Mouse (Mus musculus) G1E (cell line): ENCODE data around the gene Dysf. TPM values are rescaled to one million over a fixed set of nuclear protein-coding genes. Genes with fewer than 3 reads are reported as not detected.

Experiments used
- ATAC-seq: 2 replicates; pipeline ENCODE4 v1.8.0; 2016; ENCODE audit warnings: mild to moderate bottlenecking; ENCODE audit not compliant: insufficient number of reproducible peaks, poor library complexity, low FRiP score, severe bottlenecking; ENCODE audit errors: extremely low read depth
- DNase-seq: peaks from one replicate; pipeline ENCODE4 v3.0.0; 2012; ENCODE audit warnings: low spot score
- H3K27me3 ChIP-seq: 2 replicates; pipeline ENCODE4 v1.6.1; 2012; ENCODE audit warnings: mild to moderate bottlenecking, low read length, inconsistent platforms; ENCODE audit not compliant: insufficient read depth
- H3K36me3 ChIP-seq: replicated peaks from 2 replicates; pipeline ENCODE3; 2012; ENCODE audit warnings: mild to moderate bottlenecking, inconsistent platforms
- H3K4me1 ChIP-seq: 2 replicates; pipeline ENCODE4 v1.6.1; 2012; ENCODE audit warnings: low read depth, low read length, inconsistent platforms, mixed read lengths; ENCODE audit not compliant: insufficient read depth
- H3K4me3 ChIP-seq: 2 replicates; pipeline ENCODE4 v1.5.1; 2012; ENCODE audit warnings: low read depth, mild to moderate bottlenecking, inconsistent platforms, low read length, moderate library complexity, mixed read lengths
- H3K9me3 ChIP-seq: replicated peaks from 2 replicates; pipeline ENCODE4 v1.6.1; 2012; ENCODE audit warnings: inconsistent platforms
- CTCF ChIP-seq: IDR thresholded peaks from 2 replicates; pipeline ENCODE4 v1.5.1; 2012; ENCODE audit warnings: low read depth, low read length, inconsistent platforms, mixed read lengths
- GATA1 ChIP-seq: IDR thresholded peaks from 2 replicates; pipeline ENCODE4 v1.6.1; 2012; ENCODE audit warnings: borderline replicate concordance, low read length, inconsistent platforms, mixed read lengths
- GATA2 ChIP-seq: IDR thresholded peaks from 2 replicates; pipeline ENCODE4 v1.6.1; 2012; ENCODE audit warnings: low read depth, low read length, inconsistent platforms, borderline replicate concordance
- POLR2AphosphoS5 ChIP-seq: IDR thresholded peaks from 2 replicates; pipeline ENCODE4 v1.6.1; 2012; ENCODE audit warnings: low read depth, low read length, inconsistent platforms; ENCODE audit not compliant: insufficient replicate concordance
- TAL1 ChIP-seq: conservative IDR thresholded peaks from 2 replicates; pipeline ENCODE4 v1.6.1; 2012; ENCODE audit warnings: low read depth, low read length, inconsistent platforms, mixed read lengths
- polyA plus RNA-seq: library from polyadenylated mRNA; stranded (reverse); fragments of >175 nt; gene quantifications from 2 replicates; pipeline ENCODE4 v1.2.3, GENCODE M21; 2012
- total RNA-seq, 2 experiments: library from RNA; stranded (forward) in 1 of 2; stranded (reverse) in 1 of 2; fragments of 200-1000 nt in 1 of 2; fragments of >200 nt in 1 of 2; fragmentation: Nextera tagmentation in 1 of 2; gene quantifications; 2 replicates each; pipeline ENCODE4 v1.2.3; 2014 to 2017

Dysf gene
- total and polyA plus RNA-seq, 3 experiments, result 0.11 TPM; not detected in 2

GRCm38 (mm10) chr6:84246979-84247378 lies 238.6 kb downstream of the Dysf start:
- H3K9me3 ChIP-seq, result no peaks in the 10 kb centered on the region; the same call in 1 of the 2 replicates
- ATAC-seq (no peak), DNase-seq (no peak)
- H3K4me3 ChIP-seq, result no peak overlapping the region
- H3K4me1 ChIP-seq, result no peaks in the 10 kb centered on the region
- no peaks in the 10 kb centered on the region for H3K36me3 ChIP-seq
- H3K27me3 ChIP-seq, result no peaks in the 10 kb centered on the region
- TF ChIP-seq TAL1, result no peak
- TF ChIP-seq CTCF, result no peak
- no peak for TF ChIP-seq GATA2
- TF ChIP-seq GATA1, result no peak
- no peak for TF ChIP-seq POLR2AphosphoS5

Other genes starting within 250 kb of the Dysf start
- not detected in 2 replicates for gene Ankrd53, start 245.9 kb upstream of the Dysf start, total RNA-seq (2014; fragmentation: Nextera tagmentation)
- not detected in 2 replicates for gene Ankrd53, start 245.9 kb upstream of the Dysf start, total RNA-seq (2017)
- not detected in 2 replicates for gene Ankrd53, start 245.9 kb upstream of the Dysf start, polyA plus RNA-seq
- 47.8 and 50.0 TPM in 2 replicates for gene Tex261, start 232.8 kb upstream of the Dysf start, total RNA-seq (2014; fragmentation: Nextera tagmentation)
- 32.5 and 35.4 TPM in 2 replicates for gene Tex261, start 232.8 kb upstream of the Dysf start, total RNA-seq (2017)
- gene Tex261, start 232.8 kb upstream of the Dysf start, polyA plus RNA-seq, result 30.3 and 34.6 TPM in 2 replicates
- gene Nagk, start 213.6 kb upstream of the Dysf start, total RNA-seq (2014; fragmentation: Nextera tagmentation), result 12.9 and 19.2 TPM in 2 replicates
- 49.7 and 50.7 TPM in 2 replicates for gene Nagk, start 213.6 kb upstream of the Dysf start, total RNA-seq (2017)
- 5.5 and 6.5 TPM in 2 replicates for gene Nagk, start 213.6 kb upstream of the Dysf start, polyA plus RNA-seq
- gene Paip2b, start 176.8 kb upstream of the Dysf start, total RNA-seq (2014; fragmentation: Nextera tagmentation), result 7.6 and 8.4 TPM in 2 replicates
- 10.3 and 12.0 TPM in 2 replicates for gene Paip2b, start 176.8 kb upstream of the Dysf start, total RNA-seq (2017)
- gene Paip2b, start 176.8 kb upstream of the Dysf start, polyA plus RNA-seq, result 9.3 and 10.5 TPM in 2 replicates
- gene Zfp638, start 141.5 kb upstream of the Dysf start, total RNA-seq (2014; fragmentation: Nextera tagmentation), result 181 and 199 TPM in 2 replicates
- 130 and 152 TPM in 2 replicates for gene Zfp638, start 141.5 kb upstream of the Dysf start, total RNA-seq (2017)
- gene Zfp638, start 141.5 kb upstream of the Dysf start, polyA plus RNA-seq, result 4.3 and 5.3 TPM in 2 replicates